Mouse (Mus musculus) adrenal gland, postnatal 10 days (tissue): ENCODE data around the gene Zhx3. TPM values are rescaled to one million over a fixed set of nuclear protein-coding genes. Genes with fewer than 3 reads are reported as not detected.

ENCODE experiments used
- DNase-seq: peaks from one replicate; pipeline ENCODE4 v3.0.0; 2021; ENCODE audit warnings: mixed read lengths
- long read RNA-seq, 2 experiments: library from polyadenylated mRNA; stranded (forward); transcript quantifications; one replicate each; pipeline ENCODE4 v2.0.0; 2021
- total RNA-seq, 2 experiments: library from RNA; stranded (reverse); gene quantifications; 2 replicates each; pipeline ENCODE4 v1.2.3; 2021

The Zhx3 gene
- 10 to 100 TPM; 62.9 to 85.1 TPM for total RNA-seq
- long read RNA-seq, experiment 1, partial matches to known transcripts, result 4 of 10 reads
- long read RNA-seq, experiment 1, other reads (novel, unspliced or antisense), result 6 of 10 reads
- long read RNA-seq, experiment 2, partial matches to known transcripts, result 3 of 8 reads
- long read RNA-seq, experiment 2, other reads (novel, unspliced or antisense), result 5 of 8 reads

DNA sequence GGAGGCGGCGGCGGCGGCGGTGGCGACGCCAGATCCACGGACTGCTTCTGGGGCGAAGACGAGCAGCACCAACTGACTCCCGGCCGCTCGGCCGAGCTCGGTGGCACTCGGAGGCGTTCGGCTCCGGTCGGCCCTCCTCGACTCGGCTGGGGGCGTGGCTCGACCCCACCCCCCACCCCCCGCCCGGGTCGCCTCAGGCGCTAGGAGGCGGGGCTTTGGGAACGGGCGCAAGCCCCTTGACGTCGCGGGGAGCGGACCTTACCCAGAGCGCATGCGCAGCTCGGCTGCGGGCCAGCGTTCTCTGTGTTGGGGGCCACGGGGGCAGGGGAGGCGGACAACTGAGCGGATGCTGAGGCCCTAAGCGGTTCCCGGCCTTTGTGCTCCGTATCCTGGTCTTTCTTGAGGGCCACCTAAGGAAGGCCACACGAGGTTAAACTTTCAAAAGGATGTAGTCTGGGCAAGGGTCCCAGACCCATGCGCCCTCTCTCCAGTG lies at the start of gene Zhx3:
Gene Zhx3, minus strand, starts transcription at position 109 of the 493 bp plus-strand sequence.
- peak; percentile 96 for DNase-seq

DNA sequence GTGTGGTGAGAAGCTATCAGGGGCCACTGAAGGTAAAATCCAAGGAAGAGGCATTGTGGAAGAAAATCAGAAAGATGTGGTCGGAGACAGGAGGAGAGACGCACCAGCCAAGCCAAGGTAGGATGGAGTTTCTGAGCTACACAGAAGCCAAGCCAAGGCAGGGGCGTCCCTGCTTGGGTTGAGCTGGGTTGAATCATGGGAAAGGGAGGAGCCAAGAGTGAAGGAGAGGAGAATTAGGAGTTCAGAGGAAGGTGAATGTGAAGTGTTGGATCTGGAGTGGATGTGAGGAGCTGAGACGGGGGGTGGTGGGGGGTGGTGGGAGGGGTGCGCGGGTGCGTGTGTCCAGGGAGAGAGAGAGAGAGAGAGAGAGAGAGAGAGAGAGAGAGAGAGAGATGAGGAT lies 48.5 kb upstream of the Zhx3 start:
- DNase-seq, result no peak

DNA sequence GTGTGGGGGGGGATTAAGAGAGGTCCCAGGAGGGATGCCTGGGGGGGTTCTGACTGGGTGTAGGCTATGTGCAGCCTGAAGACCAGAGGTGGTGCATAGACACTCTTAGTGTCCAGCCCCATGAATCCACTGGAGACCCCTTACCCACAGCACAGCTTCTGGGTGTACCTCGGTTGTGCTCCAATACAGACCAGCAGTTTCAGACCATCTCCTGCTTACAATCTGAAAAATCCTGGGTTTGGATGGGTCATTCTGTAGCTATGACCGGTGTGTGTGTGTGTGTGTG lies 46.1 kb upstream of the Zhx3 start:
- no peak for DNase-seq

DNA sequence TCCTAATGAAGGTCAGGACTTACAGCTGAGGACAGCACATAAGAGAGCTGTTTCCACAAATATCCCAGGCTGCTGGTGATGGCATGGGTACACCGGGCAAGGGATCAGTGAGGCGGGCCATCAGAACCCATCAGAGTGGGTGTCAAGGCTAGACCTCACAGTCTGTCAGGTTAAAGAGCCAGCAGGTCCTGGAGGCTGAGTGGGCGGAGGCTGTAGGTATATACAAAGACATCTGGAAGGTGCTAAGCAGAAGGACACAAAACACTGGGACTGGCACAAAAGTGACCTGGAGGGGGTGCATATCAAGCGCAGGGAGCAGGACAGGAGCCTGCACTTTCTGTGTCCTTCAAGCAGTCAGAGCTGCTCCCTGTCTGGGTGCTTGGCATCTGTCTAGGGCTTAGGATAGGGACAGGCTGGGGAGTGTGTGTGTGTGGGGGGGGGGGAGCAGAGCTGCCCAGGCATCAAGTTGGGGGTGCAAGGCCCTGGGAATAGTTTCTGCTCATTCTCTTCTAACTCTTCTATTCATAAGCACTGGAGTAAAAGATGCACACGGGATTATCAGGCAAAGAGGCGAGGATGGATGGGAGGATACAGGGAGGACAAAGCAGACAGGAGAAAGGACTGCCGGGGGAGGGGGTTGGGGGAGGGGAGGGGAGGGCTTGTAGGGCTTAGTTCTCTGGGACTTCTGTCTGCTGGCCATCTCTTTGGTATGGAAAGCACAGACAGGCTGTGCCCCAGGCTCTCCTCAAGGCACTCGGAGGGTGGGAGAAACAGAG lies 45.5 kb upstream of the Zhx3 start:
- no peak for DNase-seq

DNA sequence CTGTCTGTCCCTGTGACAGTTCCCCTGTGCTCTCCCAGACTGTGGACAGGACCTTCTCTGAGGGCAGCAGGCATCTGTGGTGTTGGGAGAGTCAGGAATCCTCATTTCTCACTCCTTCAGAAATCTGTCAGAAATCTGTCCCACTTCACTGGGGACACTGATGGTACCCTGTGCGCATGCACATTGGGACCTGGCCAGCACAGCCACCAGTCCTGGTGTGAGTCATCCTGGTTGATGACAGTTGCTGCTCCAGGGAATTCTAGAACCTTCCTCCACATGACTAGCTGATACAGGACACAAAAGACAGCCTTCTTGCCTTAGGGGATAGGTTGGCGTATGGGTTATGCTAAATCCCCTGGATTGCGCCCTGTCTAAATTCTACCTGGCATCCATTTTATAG lies 44.5 kb upstream of the Zhx3 start:
- no peak for DNase-seq

DNA sequence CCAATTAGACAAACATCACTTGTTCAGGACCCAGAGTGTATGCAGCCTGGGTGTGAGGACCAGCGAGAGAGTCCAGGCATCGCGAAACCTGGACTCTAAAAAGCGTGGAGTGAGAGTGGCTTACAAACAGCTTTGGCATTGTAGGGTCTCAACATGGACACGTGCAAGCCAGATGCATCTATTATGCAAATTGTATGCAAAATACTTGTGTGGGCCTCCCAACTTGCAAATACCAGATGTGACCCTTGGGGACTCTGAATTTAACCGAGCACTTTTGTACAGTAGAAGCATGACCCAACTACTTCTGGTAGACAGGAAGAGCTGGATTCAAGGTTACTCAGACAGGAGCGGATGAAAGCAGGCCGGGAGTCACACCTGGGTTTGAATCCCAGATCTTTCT lies 43.9 kb upstream of the Zhx3 start:
- DNase-seq, result no peak

DNA sequence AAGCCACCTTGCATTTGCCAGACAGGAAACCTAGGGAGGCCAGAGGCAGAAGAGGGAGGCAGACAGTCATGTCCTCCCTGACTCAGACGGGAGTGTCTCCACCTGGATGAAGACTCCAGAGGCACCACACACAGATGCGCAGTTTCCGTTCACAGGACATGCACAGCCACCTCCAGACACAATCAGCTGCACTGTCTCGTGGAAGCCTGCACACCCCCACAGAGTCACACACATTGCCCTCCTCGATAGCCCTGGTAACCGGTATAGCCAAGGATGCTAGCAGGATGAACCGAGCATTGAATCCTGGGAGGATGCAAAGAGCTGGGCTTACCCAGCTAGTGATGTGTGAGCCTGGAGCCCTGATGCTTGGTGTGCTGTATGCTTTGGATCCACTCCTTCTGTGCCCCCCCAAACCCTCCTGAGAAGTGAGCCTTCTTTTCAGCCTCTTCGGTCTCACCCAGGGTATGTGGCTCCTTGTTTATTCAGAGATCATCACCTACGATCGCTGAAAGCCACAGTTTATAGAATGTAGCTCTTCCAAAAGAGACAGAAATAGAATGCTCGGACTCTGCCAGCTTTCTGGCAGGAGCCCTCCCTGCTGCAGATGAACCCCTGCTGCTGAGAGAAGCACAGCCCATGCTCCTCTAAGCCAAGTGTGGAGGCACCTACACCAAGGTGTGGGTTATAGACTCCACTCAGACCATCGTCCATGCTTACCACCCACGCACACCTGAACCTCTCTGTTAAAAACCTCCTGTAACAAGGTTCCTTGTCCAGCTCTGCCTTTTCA lies 43.2 kb upstream of the Zhx3 start:
- DNase-seq, result no peak

DNA sequence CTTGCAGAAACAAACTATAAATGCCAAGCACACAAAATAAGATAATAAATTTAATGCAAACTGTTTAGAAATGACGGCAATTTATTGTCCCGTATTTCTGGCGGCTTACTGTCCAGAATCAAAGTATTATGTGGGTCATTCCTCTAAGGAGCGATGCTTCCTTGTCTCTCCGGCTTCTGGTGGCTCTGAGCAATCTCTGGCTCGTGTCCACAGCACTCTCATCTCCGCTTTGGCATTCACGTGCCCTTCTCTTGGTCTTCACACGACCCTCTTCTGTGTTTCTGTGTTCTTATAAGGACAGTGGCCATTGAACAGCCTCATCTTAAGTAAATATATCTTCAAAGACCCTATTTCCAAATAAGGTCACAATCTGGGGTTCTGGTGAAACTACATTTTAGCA lies 41.9 kb upstream of the Zhx3 start:
- DNase-seq, result no peak

DNA sequence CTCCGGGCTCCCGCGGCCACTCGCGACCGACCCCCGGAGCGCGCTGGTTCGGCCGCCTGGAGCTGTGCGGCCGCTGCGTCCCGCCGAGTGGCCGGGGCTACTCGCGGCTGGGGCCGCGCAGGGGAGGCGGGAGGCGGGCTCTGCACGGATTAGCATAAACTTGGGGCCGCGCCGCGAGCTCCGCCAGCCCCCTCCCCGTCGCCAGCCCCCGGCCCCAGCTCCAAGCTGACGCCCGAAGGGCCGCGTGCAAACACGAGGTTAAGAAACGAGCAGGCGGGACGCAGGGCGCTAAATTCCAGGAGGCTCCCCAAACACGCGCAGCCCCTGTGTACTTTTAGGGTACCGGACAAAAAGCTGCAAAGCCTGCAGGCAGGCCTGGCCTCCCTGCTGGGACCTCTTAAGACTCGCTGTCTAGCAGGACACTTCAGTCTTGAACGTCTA lies 39.5 kb upstream of the Zhx3 start, which contains the start of gene Emilin3:
Gene Emilin3, minus strand, starts transcription at position 98 of the 441 bp plus-strand sequence.
- DNase-seq, result peak; percentile 23

DNA sequence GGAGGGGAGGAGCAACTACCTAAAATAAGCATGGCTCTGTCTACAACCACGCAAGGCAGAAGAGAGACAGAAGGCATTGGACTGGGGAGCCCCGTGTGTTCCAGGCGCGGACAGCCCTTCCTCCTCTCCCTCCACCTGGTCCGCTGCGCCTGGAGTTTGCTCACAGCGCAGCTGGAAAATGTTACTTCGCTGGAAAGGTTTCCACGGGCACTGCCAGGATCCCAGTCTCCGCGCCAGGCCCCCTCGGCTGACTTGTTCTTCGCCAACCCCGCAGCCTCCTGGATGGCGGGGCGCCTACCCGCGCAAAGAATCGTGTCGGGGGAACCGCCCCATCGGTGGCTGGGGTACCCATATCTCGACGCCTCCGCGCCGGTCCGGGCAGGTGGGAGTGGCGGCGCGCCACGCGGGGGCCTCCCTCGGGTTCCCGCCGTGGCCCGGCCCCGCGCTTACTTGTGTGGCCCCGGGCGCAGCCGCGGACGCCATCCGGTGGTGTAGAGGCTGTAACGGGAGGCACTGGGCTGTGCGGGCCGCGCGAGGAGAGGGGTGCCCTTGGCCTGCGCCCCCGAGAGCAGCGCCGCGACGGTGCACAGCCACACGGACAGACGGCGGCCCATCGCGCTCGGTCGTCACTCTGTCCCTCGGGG lies 38.9 kb upstream of the Zhx3 start:
- DNase-seq, result peak; percentile 26

DNA sequence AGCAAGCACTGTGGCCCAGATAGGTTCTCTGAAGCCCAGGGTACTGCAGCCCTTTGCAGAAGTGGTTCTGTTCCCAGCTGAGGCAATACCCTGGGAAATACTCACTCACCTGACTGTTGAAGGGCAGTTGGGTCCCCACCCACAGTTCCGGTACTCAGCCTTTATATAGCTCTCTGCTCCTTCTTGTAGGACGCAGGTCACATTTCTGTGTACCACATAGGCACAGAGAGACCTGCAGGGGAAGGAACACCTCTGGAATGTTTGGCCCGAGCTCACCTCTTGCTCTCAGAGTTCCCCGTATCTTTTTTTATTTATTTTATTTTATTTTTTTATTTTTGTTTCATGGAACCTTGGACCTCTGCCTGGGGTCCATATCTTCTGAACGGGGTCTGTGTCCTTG lies 37.8 kb upstream of the Zhx3 start:
- DNase-seq, result no peak

DNA sequence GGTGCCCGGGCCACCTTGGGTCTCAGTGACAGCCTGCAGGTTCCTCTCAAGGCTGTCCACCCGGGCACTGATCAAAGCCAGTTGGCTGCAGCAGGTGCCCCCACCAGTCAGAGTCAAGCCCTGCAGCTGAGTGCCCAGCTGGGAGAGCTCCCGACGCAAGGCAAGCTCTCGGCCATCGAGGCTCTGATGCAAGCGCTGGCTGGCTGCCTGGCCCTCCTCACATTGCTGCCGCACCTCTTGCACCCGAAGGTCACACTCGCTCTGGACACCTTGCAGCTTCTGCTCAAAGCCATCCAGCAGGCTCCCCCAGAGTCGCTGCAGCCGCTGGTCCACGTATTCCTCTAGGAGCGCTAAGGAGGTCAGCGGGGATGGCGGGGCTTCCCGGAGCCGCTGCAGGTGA lies 35.8 kb upstream of the Zhx3 start:
- DNase-seq, result peak; percentile 59

DNA sequence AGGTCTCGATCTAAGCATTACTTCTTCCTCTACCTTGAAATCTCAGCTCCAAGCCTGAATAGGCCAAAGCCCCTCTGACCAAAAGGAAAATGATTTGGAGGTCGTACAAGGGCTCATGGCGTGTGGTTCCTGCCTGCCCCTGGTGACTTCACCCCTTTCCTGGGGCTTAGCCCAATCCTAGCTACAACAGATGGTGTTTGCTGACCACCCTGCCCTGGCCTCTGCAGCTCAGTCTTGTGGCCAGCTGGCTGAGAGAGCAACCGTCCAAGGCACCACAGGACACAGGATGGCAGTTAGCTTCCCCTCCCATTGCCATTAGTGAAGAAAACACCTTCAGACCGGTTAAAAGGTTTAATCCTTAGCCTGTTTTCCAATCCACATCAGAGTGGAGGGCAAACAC lies 33.3 kb upstream of the Zhx3 start:
- DNase-seq, result no peak

DNA sequence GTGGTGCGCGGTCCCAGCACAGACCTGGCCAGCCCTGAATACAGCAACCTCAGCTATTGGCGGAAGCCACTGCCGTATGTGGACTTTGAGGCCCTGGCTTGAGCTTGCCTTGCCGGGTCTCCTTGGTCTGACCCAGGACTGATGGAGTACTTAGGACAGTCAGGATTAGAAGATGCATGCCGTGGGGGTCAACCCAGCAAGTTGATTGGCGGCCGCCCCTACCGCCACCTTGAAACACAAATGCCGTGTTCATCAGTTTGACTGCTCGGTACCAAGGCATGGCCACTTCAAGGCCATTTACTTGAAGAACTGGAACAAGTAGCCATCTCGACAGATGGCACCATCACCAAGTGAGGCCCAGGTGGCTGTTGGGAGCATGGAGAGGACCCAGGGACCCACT lies 32.5 kb upstream of the Zhx3 start:
- no peak for DNase-seq

DNA sequence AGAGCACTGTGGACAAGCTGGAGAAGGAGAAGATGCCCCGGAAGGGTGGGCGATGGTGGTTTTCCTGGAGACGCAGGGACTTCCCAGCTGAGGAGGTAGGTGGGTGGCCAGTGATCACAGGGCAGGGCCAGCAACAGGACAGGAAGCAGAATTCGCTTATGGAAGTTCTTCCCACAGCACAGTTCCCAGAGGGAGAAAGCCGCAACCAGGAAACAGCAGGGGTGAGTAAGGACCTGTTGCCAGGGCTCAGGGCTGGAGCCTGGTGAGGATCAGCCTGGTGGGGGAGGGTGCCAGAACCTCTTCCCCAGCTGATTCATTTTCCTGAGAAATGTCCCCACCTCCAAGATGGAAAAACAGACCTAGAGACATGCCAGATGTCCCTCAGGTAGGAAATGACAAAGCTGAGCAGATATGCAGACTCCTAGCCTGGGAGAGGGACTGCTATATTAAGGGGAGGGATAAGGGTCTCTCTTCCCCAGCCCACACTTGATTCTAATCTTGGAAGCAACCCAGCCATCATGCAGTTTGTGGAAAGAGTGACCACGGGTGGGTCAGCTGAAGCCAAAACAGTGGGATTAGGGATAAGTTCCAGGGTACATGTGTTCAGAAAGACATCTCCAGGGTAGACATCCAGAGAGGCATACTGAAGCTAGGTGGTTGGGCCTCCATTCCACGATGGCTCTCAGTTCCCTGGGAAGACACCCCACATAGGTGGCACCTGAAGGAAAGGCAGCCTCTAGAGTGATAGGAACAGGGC lies 29.0 kb upstream of the Zhx3 start:
- DNase-seq, result no peak

DNA sequence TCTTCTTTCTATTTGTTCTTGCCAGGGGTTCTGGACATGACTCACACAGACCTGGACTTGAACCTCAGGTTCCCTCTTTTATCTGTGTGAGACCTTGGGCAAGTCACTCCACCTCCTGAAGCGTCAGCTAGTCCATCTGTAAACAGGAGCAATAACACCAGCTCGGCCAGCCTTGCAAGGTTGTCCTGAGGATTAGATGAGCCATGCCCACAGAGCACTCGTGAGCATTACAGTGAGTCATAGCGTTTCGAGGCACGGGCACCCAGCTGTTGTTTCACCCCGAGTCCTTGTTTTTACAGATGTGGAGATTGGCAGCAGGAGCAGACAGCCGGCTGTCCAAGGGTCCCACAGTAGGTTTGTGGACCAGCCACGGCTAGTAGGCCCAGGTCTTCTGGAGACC lies 18.9 kb upstream of the Zhx3 start:
- DNase-seq, result peak; percentile 27

DNA sequence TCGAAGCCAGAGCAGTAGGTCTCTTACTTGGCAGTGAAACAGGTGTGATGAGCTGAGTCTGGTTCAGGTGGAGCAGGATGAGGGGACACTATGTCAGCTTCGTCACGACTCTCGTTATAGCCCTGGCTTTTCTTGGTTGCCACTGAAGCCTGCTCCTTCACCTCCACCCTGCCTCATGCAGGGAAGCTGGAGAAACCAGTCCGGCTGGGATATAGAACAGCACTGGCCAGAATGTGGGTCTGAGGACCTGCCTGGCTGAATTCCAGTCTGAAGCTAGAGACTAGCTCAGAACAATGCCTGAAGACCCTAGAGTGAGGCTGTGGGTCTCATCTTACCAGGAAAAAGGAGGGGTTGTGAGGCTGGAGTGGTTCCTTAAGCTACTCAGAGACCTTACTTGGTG lies 18.2 kb upstream of the Zhx3 start:
- no peak for DNase-seq

DNA sequence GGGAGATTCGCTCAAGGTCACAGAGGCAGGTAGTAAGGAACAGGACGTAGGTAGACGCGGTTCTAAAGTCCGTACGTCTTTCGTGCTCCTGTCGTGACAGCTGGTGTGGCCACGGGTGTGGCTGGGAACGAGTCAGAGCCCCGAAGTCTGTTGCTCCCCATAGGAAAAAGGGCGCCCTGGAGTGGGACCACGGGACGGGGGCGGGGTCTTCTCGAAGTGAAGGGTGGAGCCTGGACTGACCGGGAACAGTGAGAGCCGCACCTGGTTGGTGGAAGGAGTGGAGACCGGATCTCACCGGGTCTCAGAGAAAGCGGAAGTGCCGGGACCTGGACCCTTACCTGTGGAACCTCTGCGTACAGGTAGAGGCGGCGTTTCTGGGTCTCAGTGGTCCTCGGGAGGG lies 15.1 kb upstream of the Zhx3 start:
- DNase-seq, result peak; percentile 56

DNA sequence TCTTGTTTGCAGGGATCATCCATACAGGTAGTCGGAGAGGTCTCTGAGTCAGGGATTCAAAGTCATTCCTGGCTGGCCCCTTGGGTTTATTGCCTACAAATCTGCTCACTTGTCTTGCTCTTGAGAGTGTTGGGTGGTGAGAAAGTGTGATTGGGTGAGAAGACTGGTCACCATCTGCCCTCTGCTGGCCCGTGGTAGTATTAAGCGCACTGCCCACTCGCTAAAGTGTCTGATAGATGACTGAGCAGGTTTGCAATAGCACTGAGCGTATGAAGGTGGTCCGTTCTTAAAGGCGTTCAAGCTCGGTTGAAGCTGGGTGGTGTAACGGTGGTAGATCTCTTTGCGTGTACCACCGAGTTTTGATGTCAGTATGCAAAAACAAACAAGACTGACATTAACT lies 14.5 kb upstream of the Zhx3 start:
- peak; percentile 87 for DNase-seq

DNA sequence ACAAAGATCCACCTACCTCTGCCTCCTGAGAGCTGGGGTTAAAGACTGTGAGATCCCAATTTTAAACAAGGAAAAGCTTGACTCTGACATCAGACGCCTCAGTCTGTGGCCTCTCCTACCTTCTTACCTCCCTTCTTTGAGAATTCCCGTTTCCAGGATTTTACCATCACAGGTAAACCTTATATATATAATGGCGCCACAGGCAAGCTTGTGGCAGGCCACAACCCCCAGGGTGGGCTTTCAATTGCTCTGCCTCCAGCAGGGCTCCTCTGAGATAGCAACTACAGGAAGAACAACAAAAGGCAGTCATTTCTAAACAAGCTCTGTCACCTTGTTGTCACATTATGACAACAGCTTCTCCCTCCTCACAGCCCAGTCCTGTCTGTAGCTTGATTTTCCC lies 13.4 kb upstream of the Zhx3 start:
- no peak for DNase-seq

DNA sequence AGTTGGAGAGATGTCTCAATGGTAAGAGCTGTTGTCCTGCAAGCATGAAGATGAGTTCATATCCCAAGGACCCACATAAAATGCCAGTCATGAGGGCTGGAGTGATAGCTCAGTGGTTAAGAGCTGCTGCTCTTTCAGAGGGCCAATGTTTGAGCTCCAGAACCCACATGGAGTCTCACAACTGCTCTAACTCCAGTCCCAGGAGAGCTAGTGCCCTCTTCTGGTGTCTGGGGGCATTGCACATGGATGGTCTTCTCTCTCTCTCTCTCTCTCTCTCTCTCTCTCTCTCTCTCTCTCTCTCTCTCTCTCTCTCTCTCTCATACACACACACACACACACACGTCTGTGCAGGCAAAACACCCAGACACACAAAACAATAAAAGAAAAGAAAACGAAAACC lies 12.0 kb upstream of the Zhx3 start:
- peak; percentile 74 for DNase-seq

DNA sequence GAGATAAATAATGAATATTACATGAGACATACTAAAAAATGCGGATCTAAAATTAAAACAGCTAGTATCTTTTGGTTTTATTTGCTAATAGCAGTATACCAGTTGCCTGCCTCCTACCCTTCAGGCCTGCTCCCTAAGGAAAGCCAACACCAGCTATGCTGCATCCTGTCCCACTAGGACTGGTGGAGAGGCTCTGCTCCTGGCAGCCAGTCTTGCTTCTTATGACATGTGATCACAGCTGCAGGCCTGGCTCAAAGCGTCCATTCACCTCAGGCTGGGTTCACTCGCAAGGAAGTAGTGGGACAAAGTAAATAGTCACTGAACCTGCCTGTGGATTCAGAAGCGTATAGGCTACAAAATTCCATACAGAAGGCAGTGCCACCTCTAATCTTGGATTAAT lies 11.1 kb upstream of the Zhx3 start:
- peak; percentile 63 for DNase-seq
